Mouse (Mus musculus): ENCODE measurements around the gene Hdac4.

DNA sequence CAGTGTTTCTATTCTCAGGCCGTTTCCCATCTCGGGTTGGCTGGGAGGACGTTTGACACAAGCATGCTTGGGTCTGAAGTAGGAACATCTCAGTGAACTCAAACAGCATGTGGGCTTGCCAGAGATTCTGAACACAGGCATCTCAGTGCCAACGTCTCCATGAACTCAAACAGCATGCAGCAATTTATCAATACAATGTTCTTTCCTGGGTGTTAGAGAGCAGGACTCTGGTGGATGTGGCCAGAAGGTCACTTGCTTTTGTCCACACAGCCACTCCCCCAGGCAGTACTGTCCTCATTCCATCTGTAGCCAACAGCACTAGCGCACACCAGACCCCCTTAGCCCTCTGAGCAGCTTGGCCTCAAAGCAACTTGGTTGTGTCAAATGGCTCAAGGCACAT is 274.2 kb downstream of the Hdac4 start:
- TF ChIP-seq POLR2A (IDR thresholded peaks at IDR 0.05; ENCODE audit: borderline replicate concordance, low read depth, low read length), result no peak
- no peak for TF ChIP-seq CTCF (IDR thresholded peaks at IDR 0.05; ENCODE audit: low read depth, low read length)

Measured in bone marrow macrophage, adult 2 months (primary cell).